Mouse (Mus musculus) heart, adult 8-10 months (tissue): ENCODE results near the gene Ctrb1. TPM values are rescaled to one million over a fixed set of nuclear protein-coding genes. Genes with fewer than 3 reads are reported as not detected.
A peak's percentile ranks its signal among the peaks of the same experiment; 100 is the strongest.

Experiments used
- DNase-seq: peaks from one replicate; pipeline ENCODE4 v3.0.0; 2022; ENCODE audit warnings: low spot score
- total RNA-seq, 4 experiments: library from RNA; stranded (reverse); gene quantifications; 2 replicates each; pipeline ENCODE4 v1.2.4; 2022

The Ctrb1 gene
- total RNA-seq, result not detected

GRCm38 (mm10) chr8:111690960-111691445 lies at the start of gene Ctrb1:
Gene Ctrb1, minus strand, starts transcription at chr8:111691010.
- no peak for DNase-seq

GRCm38 (mm10) chr8:111740301-111740711 lies 49.5 kb upstream of the Ctrb1 start:
- no peak for DNase-seq

GRCm38 (mm10) chr8:111739604-111740003 lies 48.8 kb upstream of the Ctrb1 start:
- DNase-seq, result no peak

GRCm38 (mm10) chr8:111738867-111739266 lies 48.1 kb upstream of the Ctrb1 start:
- no peak for DNase-seq

- no peak for DNase-seq
These were observed 45.5 kb upstream of the Ctrb1 start for GRCm38 (mm10) chr8:111736321-111736720.

GRCm38 (mm10) chr8:111735791-111736190 lies 45.0 kb upstream of the Ctrb1 start:
- DNase-seq, result no peak

- DNase-seq, result peak; percentile 75
These were observed 44.5 kb upstream of the Ctrb1 start for GRCm38 (mm10) chr8:111735335-111735761.

- DNase-seq, result no peak
These were observed 43.6 kb upstream of the Ctrb1 start for GRCm38 (mm10) chr8:111734244-111734960.

GRCm38 (mm10) chr8:111733581-111734243 lies 42.9 kb upstream of the Ctrb1 start:
- DNase-seq, result no peak

- DNase-seq, result no peak
These were observed 41.7 kb upstream of the Ctrb1 start for GRCm38 (mm10) chr8:111732406-111733085.

- DNase-seq, result peak; percentile 97
These were observed 41.2 kb upstream of the Ctrb1 start for GRCm38 (mm10) chr8:111732004-111732403.

- DNase-seq, result no peak
These were observed 40.6 kb upstream of the Ctrb1 start for GRCm38 (mm10) chr8:111731231-111731977.

- DNase-seq, result no peak
These were observed 38.7 kb upstream of the Ctrb1 start for GRCm38 (mm10) chr8:111729233-111730170.

GRCm38 (mm10) chr8:111728481-111728880 lies 37.7 kb upstream of the Ctrb1 start:
- DNase-seq, result no peak

GRCm38 (mm10) chr8:111727553-111727952 lies 36.7 kb upstream of the Ctrb1 start:
- DNase-seq, result no peak

GRCm38 (mm10) chr8:111726102-111726900 lies 35.5 kb upstream of the Ctrb1 start:
- DNase-seq, result peak; percentile 80

- DNase-seq, result no peak
These were observed 34.5 kb upstream of the Ctrb1 start for GRCm38 (mm10) chr8:111725341-111725740.

GRCm38 (mm10) chr8:111720115-111720544 lies 29.3 kb upstream of the Ctrb1 start:
- no peak for DNase-seq

- DNase-seq, result no peak
These were observed 28.1 kb upstream of the Ctrb1 start for GRCm38 (mm10) chr8:111718937-111719336.

GRCm38 (mm10) chr8:111717866-111718265 lies 27.1 kb upstream of the Ctrb1 start:
- no peak for DNase-seq
